Mouse (Mus musculus) inflammation-experienced regulatory T-cells, adult 6 months (primary cell): Measurements from ENCODE around the gene Ubc. TPM values are rescaled to one million over a fixed set of nuclear protein-coding genes. Genes with fewer than 3 reads are reported as not detected.

ENCODE experiments used
- ATAC-seq: one replicate; pipeline ENCODE4 v1.8.0; 2017
- polyA plus RNA-seq, 3 experiments: library from polyadenylated mRNA; unstranded; fragments of 100-300 nt; shearing (Covaris generic); gene quantifications; one replicate each; pipeline ENCODE4 v1.2.1; 2017

Gene Ubc
- polyA plus RNA-seq, 3 experiments from 2014 or later = 741 to 1,375 (median 1,290) TPM

GRCm38 (mm10) chr5:125381954-125382672 lies 7.9 kb downstream of the Ubc start:
- no peak for ATAC-seq

GRCm38 (mm10) chr5:125378919-125379318 lies 11.1 kb downstream of the Ubc start:
- no peak for ATAC-seq

- no peak for ATAC-seq
Observed at GRCm38 (mm10) chr5:125377214-125377613, 12.8 kb downstream of the Ubc start.

- ATAC-seq = peak; percentile 56
Observed at GRCm38 (mm10) chr5:125375871-125376270, 14.1 kb downstream of the Ubc start.

GRCm38 (mm10) chr5:125372027-125372426 lies 18.0 kb downstream of the Ubc start:
- ATAC-seq = no peak

GRCm38 (mm10) chr5:125370950-125371693 lies 18.9 kb downstream of the Ubc start:
- no peak for ATAC-seq

- ATAC-seq = peak; percentile 77
Observed at GRCm38 (mm10) chr5:125368568-125368967, 21.4 kb downstream of the Ubc start.

GRCm38 (mm10) chr5:125368156-125368555 lies 21.8 kb downstream of the Ubc start:
- ATAC-seq = no peak

GRCm38 (mm10) chr5:125364851-125365429 lies 25.1 kb downstream of the Ubc start:
- no peak for ATAC-seq

- no peak for ATAC-seq
Observed at GRCm38 (mm10) chr5:125363894-125364293, 26.1 kb downstream of the Ubc start.

GRCm38 (mm10) chr5:125360981-125361510 lies 29.0 kb downstream of the Ubc start:
- ATAC-seq = no peak

GRCm38 (mm10) chr5:125360566-125360965 lies 29.4 kb downstream of the Ubc start:
- ATAC-seq = no peak

- no peak for ATAC-seq
Observed at GRCm38 (mm10) chr5:125358270-125358608, 31.8 kb downstream of the Ubc start.

- ATAC-seq = no peak
Observed at GRCm38 (mm10) chr5:125357543-125358269, 32.3 kb downstream of the Ubc start.

GRCm38 (mm10) chr5:125355650-125356049 lies 34.4 kb downstream of the Ubc start:
- ATAC-seq = no peak

GRCm38 (mm10) chr5:125354885-125355492 lies 35.0 kb downstream of the Ubc start:
- no peak for ATAC-seq

- no peak for ATAC-seq
Observed at GRCm38 (mm10) chr5:125352781-125353294, 37.2 kb downstream of the Ubc start.

- ATAC-seq = no peak
Observed at GRCm38 (mm10) chr5:125351939-125352338, 38.1 kb downstream of the Ubc start.

- no peak for ATAC-seq
Observed at GRCm38 (mm10) chr5:125351057-125351456, 38.9 kb downstream of the Ubc start.

- ATAC-seq = no peak
Observed at GRCm38 (mm10) chr5:125349391-125349790, 40.6 kb downstream of the Ubc start.

GRCm38 (mm10) chr5:125348487-125348886 lies 41.5 kb downstream of the Ubc start:
- no peak for ATAC-seq

- no peak for ATAC-seq
Observed at GRCm38 (mm10) chr5:125348067-125348466, 41.9 kb downstream of the Ubc start.
